Comparison of ENCODE assay signal across 23 mouse cellular contexts in the genomic region with DNA sequence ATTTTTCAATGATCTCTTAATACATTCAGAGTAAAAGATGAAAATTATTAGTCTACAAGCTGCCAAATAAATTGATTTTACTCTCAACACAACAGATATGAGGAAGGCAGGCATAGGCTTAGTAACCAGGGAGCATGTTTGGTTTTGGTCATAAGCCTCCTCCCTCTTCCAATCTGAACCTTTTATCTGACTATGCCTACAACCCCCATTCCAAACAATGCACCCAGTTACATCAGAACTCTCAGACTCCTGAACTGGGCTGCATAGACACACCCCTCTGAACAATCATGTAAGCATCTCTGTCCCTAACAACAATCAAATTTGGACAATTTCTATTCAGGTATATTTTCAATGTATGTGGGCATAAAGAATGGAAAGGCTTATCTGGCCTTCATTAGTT.
"Had no signal": no experiment of that assay in that cellular context is flagged by ENCODE, and none has a peak within 500 bp of the region (broad histone marks: within the 10 kb centered on the region; RNA-seq: fewer than 3 reads in every experiment).

No protein-coding gene starts in this region.

- ATAC-seq: forebrain, postnatal 0 days; hindbrain, embryonic 16.5 days; inflammation-experienced regulatory T-cells, adult 6 months; intestine, embryonic 15.5 days; intestine, postnatal 0 days had no signal

- H3K36me3 ChIP-seq: hindbrain, embryonic 12.5 days; intestine, embryonic 15.5 days had no signal

- H3K9ac ChIP-seq: forebrain, postnatal 0 days; heart, embryonic 12.5 days; hindbrain, embryonic 12.5 days; hindbrain, embryonic 14.5 days; intestine, embryonic 15.5 days; limb, embryonic 12.5 days had no signal

- H3K9me3 ChIP-seq: heart, embryonic 10.5 days; heart, embryonic 12.5 days; hindbrain, embryonic 10.5 days; hindbrain, embryonic 12.5 days; intestine, embryonic 15.5 days; limb, embryonic 10.5 days; limb, embryonic 12.5 days had no signal

- H3K27ac ChIP-seq: heart, embryonic 10.5 days; hindbrain, embryonic 10.5 days; hindbrain, embryonic 12.5 days; hindbrain, embryonic 14.5 days; intestine, embryonic 15.5 days; layer of hippocampus, adult 2 months; left cerebral cortex, adult 2 months; limb, embryonic 10.5 days; limb, embryonic 12.5 days had no signal

- DNase-seq: forebrain, postnatal 0 days; gastrocnemius, postnatal 14 days; gastrocnemius, postnatal 36 days; heart, postnatal 10 days; heart, postnatal 4 days; kidney, adult 18-20 months; kidney, adult 8-10 months; kidney, postnatal 10 days; kidney, postnatal 25 days; kidney, postnatal 4 days had no signal

- H3K4me2 ChIP-seq: heart, embryonic 12.5 days; hindbrain, embryonic 12.5 days; hindbrain, embryonic 14.5 days; intestine, embryonic 15.5 days; limb, embryonic 12.5 days had no signal

- H3K4me3 ChIP-seq: heart, embryonic 10.5 days; heart, embryonic 12.5 days; hindbrain, embryonic 10.5 days; hindbrain, embryonic 12.5 days; intestine, embryonic 15.5 days; layer of hippocampus, adult 2 months; left cerebral cortex, adult 2 months; limb, embryonic 10.5 days; limb, embryonic 12.5 days had no signal

- H3K4me1 ChIP-seq: heart, embryonic 10.5 days; hindbrain, embryonic 10.5 days; hindbrain, embryonic 12.5 days; intestine, embryonic 15.5 days; limb, embryonic 10.5 days; limb, embryonic 12.5 days had no signal

- H3K27me3 ChIP-seq: heart, embryonic 12.5 days; hindbrain, embryonic 12.5 days; intestine, embryonic 15.5 days; limb, embryonic 12.5 days had no signal
